Mouse (Mus musculus) heart, adult 2 months (tissue): ENCODE data around the gene Pakap.

Experiments
- CTCF ChIP-seq: fragments of 200-600 bp; IDR thresholded peaks from 2 replicates; pipeline ENCODE4 v1.8.1; 2022; ENCODE audit warnings: antibody characterized with exemption, mild to moderate bottlenecking, moderate library complexity
- EP300 ChIP-seq: fragments of 200-500 bp; IDR thresholded peaks from 2 replicates; pipeline ENCODE4 v1.6.1; 2011; ENCODE audit warnings: low read depth, low read length, control low read depth; ENCODE audit not compliant: insufficient read depth
- POLR2A ChIP-seq: fragments of 200-500 bp; IDR thresholded peaks from 2 replicates; pipeline ENCODE4 v1.6.1; 2011; ENCODE audit warnings: mild to moderate bottlenecking, low read depth, low read length, control low read depth; ENCODE audit not compliant: insufficient read depth

DNA sequence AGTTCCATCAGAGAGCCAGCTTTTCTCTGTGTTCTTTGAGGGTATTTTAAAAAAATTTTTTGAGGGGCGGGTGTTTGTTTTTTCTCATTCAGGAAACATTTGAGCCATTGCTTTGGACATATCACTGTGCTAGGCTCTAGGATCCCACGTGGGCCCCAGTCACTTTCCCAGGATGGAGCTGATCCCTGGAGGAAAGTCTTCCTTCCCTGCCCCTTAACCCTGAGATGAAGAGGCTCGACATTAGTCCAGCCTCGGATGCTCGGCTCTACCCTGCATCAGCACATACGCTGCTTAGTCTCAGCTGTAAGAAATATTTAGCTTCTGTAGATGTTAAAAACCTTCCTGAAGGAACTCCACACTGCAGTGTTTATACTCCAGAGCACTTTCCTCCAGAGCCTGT is 327.9 kb downstream of the Pakap start:
- TF ChIP-seq CTCF (no peak), POLR2A (no peak), EP300 (no peak)
